Mouse (Mus musculus) cerebellum, adult 8-10 months (tissue): ENCODE measurements around the gene Ttll12.

Experiments used
- DNase-seq: peaks from one replicate; pipeline ENCODE4 v3.0.0; 2022

The Ttll12 gene

DNA sequence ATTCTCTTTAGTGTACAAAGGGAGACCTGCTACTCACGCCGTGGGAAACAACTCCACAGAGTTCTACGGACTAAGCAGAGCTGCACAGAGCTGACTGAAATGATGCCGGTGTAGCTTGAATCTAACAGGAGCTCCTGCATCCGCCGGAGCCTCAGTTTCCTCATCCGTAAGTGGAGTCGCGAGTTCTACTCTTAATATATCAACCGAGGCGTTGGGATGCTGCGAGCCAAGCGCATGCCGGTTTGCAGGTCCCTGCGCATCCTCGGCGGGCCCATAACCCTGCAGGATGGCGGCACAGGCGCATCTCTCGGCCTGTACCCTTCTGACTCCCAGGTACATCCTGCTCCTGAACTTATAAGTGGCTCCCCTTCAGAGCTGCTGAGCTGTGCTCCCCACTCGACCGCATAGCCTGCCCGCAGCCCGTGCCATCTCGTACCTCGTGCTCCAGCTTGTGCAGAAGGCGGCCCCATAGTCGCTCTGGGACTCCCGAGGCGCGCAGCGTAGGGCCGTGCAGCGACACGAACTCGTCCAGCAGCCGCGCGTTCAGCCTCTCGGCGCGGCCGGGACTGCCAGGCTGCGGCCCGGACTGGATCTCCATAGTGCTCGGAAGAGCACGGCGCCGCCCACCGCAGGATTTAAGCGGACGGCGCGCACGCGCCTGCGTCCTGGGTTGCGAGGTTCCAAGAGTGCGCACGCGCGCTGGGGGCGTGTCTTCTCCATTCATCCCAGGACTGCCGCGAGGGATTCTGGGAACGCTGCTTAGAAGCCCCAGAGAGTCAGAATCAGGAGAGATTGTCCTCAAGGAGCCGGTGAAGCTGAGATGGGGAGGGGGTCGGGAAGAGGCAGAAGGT is at the start of gene Ttll12:
Ttll12 (minus strand) TSS at position 645 of the 851 bp plus-strand sequence.
- peak; percentile 94 for DNase-seq

DNA sequence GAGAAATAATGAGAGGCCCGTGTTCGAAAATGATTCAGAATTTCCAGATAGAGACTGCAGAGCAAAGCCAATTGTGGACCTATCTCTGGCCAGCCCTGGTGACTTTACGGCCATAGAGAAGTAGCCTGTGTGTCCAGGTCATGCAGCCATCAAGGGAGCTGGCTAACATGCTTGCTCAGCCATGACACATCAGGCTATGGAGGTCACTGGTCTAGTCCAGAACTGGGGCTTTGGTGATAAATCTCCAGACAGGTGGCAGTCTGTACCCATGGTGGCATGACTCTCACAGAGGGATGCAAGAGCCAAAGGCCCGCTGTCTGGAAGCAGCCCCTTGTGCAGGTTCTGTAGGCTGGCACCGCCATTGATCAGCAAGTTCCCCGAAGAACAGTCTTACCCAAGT is 47.6 kb upstream of the Ttll12 start:
- no peak for DNase-seq

DNA sequence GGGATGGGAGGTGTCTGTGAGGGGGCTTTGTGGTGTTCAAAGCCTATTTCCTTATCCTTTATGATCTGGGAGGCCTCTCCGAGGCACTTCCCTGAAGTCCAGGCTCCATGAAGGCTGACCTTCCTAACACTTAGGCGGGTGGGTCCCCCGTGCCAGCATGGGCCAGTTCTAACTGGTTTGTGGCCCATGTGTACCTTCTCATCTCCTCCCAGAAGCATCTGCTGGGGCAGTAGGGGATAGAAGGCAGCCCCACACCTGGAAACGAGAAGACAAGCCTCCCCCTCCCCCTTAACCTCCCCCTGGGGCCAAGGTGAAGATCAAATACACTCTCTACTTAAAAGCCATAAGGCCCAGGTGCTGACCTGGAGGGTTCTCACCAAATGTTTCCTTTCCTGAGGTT is 45.3 kb upstream of the Ttll12 start:
- no peak for DNase-seq

DNA sequence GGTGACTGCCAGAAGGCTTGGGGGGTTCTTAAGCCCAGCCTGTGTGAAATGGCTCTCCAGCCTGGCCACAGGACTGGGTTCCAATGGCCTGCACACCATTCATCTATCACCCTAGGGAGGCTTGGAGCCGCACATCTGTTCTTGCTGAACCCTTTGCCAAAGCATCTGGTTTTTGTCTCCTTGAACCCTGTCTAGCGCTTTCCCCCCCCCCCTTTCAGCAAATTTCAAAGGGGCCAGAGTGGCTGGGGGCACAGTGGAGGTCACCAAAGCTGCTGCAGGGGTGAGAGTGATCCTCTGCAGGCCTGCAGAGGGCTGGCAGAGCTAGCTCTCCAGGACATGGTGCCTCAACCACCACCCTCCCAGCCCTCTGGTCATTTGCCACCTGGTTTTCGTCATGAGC is 44.2 kb upstream of the Ttll12 start:
- DNase-seq: no peak

DNA sequence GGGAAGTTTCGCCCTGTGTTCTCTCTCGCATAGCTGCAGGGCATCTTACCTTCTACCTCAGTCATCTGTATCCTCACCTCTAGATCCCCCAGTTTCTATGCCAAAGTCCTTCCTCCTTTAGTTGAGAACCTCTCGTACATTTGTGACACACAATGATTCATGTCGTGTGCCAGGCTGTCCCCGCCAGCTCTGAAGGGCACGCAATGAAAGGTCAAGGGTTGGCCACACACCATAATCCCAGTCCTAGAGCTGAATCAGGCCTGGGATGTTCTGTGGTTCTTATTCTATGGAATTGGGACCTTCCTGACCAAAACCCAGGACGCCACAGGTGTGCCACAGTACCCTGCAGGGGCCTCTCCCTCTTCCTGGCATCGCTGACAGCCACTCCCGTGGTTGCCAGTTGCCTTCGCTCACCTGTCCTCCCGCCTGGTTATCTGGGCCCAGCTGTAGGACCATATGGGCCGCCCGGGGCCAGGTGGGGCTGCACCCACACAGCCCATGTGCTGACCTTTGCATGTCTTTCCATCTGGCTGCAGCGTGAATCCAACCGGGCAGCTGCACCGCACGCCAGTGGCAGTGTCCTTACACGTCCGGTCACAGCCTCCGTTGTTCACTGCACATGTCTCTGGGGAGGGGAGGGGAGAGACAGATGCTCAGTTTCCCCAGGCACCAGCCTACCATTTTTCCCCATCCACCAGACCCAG is 43.4 kb upstream of the Ttll12 start:
- no peak for DNase-seq

DNA sequence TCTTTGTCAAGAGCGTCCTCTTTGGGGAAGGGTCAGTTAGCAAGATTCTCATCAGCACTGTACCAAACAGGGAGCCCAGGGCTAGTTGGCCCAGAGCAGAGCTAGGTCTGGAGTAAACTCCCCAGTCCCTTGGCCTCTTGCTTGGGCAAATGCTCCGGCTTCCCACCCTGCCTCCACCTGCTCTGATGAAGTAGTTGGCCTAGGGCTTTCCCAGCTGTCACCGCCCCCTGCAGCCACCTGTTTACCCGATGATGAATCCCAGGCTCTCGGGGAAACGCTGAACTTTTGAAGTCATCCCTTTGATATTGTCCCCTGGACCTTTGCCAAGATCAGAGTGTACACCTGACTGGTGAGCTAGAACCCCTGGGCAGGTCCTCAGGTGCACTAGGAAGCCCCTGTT is 41.8 kb upstream of the Ttll12 start:
- DNase-seq: no peak

DNA sequence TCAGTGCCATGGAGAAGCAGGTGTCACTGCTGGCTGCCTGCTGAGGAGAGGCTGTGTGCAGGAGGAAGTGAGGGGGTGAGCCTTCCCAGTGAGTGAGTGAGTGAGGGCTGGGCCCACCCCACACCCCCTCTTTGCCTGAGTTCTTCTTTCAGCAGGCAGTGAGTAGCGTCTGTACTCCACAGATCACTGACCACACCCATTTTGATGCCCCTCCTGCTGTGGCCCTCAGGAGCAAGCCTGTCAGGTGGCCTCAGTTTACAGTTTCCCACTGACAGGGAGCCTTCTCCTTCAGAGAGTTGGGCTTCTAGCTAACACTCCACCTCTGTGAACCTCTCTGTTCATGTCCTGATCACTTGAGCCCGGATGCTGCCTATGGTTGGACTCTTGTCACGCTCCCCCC is 40.3 kb upstream of the Ttll12 start:
- no peak for DNase-seq

DNA sequence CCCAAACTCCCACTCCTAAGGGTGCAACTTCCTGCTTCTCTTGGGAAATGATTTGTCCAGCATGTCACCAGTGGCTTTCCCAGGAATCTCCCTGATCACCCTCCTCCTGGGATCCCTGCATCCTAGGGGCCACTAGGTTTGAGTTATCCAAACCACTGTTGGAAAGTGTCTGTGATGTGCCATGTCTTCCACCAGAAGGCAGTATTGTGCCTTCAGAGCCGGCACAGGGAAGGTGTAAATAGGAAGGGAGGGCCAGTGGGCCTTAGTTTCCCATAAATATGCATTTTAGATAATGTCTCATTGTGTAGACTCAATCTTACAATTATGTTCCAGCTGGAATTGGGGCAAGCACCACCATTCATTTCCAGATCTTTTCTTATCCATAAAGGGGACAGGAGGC is 39.1 kb upstream of the Ttll12 start:
- no peak for DNase-seq

DNA sequence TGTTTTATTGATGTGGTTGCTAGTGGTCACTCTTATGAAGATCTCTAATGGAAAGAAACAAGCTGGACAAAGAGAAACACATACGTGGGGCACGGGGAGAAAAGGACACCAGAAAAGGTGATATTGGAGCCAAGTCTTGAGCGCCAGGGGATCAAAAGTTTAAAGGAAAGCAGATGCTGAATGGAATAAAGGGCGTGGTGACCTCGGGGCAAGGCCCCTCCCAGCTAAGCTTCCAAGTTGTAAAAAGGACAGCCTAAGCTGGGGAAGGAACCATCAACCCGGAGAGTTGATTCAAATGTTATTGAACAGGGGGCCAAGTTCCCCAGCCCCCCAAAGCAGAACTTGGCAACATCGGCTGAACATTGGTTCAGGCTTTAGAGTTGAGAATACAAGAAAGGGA is 36.1 kb upstream of the Ttll12 start:
- no peak for DNase-seq

DNA sequence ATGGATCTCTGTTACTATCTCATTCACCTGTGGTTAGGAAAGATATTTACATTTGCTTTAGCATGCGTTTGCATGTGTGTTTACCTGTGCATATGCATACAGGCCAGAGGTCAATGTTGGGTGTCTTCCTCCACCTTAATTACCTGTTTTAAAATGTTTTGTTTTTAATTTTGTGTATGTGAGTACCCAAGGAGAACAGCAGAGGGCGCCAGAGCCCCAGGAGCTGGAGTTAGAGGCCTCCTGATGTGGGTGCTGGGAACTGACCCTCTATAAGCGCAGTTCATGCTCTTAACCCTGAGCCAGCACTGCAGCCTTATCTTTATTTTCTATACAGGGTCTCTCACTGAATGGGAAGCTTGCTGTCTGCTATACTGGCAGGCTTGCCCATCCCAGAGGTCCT is 34.8 kb upstream of the Ttll12 start:
- DNase-seq: no peak

DNA sequence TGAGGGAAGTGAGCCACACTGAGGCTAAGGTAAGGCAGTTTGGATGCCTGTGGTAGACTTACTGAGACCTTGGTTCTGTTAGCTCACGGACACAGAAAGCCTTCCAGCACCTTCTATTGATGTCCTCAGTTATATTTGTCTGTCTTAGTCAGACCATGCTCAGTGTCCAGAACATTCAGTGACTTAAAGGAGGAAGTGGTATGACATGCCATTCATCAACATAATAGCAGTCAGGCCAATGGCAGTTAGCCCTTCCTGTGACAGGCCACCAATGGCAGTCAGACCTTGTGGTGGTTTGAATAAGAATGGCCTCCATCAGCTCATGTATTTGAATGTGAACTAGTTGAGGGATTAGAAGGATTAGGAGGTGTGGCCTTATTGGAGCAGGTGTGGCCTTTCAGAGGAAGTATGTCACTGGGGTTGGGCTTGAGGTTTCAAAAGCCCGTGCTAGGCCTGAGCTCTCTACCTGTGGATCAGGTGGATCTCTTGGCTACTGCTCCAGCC is 31.2 kb upstream of the Ttll12 start:
- DNase-seq: no peak

DNA sequence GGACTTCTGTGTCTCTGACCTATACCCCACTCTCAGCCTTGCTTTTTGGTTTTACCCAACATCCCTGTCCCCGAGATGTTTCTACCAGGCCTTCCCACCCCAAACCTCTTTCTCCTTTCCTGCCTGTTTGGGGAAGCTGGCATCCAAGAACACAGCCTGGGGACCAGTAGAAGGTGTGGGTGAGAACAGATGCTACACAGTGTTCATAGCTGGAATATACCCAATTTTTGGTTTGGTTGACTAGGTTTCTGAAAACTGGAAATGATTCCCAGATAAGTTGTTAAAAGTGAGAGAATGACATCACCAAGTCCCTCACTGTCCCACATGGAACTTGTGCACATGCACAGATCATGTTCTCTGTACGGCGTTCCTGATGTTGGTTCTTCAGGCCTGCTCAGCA is 20.3 kb upstream of the Ttll12 start:
- DNase-seq: no peak

DNA sequence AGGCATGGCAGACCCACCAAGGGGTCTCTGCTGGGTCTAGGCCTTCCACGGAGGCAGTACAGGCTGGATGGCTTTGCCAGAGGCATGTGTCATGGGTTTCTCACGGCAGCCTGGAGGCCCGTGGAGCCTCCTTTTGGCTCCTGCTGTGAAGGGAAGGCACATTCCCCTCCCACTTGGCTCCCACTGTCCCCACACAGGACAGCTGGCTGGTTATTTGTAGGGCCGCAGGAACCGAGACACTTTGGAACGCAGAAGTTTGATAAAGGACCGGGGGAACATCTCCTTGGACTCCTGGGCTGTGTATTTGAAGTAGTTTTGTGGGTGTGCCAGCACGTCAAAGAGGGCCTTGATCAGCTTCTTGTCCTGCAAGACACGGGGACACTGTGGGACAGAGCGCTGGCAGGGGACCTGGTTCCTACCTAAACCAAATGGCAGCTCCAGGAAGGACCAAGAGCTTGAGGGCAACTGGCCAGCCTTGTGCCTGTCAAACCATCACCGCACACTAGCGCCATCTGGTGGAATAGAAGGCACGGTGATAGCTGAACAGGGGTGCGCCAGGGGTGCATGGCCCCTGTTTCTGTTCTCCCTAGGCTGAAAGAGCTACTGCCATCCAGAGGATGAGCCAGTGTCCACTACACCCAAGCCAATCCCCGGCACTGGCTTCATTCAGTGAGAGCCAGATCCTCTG is 12.3 kb upstream of the Ttll12 start:
- peak; percentile 67 for DNase-seq

DNA sequence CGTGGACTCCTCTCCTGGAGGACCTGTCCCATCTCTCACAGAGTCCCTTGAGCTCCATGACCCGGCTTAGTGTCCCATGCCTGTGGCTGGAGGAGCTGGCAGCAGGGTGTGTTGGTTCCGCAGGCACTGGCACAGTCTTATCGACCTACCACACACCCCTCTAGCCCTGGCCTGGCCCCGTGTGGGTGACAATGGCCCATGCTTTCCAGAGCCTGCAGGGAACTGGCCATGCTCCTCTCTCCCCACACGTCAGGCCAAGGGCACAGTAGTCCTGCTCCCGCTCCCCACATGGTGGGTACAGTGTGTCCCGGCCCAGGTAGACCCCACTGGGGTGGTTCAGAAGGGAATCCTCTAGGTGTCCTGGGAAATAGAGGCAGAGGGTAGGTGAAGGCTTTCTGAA is 11.7 kb upstream of the Ttll12 start:
- DNase-seq: no peak

DNA sequence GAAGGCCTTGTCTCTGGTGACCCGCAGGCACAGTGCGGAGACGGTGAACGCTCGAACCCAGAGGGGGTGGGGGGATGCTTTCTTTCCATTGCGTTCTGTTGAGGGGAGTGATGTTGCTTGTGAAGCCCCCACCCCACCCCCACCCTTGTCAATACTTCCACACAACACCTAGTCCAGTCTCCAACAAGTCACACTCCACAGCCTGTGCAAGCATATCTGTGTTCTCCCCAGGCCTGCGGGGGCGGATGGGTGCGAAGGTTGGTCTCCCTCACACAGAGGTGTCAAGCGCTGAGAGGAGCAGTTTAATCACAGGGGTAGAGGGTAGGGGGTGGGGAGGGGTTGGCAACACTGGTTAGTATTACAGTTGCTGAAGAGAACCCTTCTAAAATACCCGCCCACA is 11.3 kb upstream of the Ttll12 start:
- no peak for DNase-seq

DNA sequence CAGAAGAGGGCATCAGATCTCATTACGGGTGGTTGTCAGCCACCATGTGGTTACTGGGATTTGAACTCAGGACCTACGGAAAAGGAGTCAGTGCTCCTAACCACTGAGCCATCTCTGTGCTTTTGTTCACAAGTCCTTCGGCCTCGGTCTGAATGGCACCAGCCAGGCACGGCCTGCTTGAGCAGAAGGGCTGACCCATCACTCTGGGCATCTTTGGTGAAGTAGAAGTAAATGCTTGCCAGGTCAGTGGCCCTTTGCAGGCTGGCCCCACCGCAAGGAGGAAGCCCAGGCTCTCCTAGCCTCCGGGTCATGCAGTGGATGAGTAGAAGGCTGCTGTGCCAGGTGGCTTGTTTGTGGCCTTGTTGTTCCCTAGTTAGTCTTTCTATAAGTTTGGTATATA is 8.5 kb upstream of the Ttll12 start:
- no peak for DNase-seq

DNA sequence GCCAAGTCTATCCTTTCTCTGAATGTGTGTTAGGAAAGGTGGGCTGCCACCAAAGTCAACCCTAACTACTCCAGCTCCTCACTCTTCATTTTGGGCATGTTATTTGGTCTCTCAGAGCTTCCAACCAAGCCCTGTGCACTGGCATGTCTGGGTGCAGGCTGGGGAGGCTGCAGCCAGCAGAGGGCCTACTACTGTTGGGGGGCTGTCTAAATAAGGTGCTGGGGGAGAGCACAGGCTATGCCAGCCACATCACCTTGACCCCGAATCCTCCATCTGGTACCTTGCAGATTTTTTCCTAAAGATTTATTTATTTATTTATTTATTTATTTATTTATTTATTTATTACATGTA is 8.1 kb upstream of the Ttll12 start:
- DNase-seq: no peak

DNA sequence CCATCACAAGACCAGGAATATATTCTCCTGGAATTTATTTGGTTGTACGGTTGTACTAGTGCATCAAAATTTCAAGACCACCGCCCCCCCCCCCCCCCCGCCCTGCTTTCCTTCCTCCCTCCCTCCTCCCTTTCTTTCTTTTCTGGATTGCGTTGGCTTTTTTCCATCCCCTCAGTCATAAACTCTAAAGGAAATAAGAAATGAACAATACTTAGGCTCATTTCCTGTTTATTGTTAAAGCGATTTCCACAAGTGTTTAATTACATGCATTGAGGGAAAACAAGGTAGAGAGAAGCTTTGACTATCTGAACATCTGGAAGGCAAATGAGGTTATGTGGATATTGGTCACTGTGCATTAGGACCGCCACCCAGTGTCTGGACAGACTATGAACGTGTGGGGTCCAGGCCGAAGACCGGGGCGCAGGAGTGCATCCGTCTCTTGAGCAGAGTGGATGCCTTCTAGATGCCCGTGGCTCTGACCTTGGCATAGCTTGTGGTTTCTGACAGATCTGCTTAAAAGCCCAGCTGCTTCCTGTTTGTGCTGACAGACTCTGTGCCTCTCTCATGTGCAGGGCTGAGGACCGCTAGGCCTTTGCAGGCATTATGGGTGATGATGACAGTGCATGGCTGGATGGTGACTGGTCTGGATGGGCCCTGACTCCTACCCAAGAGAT is 7.6 kb upstream of the Ttll12 start:
- DNase-seq: no peak

DNA sequence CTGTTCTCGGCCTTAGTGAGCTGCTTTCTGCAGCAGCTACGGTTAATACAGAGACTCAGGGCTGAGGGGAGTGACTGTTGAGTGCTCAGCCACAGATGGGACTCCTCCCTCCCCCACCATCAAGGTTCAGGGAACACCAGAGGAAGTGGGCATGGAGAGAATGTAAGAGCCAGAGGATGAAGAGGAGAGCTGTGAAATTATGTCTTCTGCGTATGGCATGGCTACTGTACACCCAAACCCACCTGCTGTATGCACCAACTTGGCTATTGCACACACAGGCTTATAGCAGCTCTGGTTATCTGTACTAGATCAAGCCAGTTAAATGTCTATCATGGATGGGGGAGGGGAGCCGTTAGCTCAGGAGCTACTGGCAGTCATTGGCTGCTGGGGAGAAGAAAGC is 6.2 kb upstream of the Ttll12 start:
- no peak for DNase-seq

DNA sequence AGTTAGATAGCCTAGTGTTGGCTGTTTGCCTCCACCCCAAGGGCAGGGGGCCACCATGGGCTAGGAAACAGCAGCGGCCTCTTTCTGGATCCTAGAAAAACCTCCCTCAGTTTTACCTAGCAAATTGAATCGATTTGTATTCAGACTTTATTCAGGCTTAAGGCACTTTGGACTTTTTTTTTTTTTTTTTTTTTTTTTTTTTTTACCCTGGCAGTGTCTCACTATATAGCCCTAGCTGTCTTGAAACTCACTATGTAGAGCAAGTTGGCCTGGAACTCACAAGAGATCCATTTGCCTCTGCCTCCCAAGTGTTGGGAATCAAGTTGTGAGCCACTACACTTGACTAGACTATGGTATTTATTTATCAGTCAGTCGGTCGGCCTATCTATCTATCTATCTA is 1.9 kb upstream of the Ttll12 start:
- no peak for DNase-seq

DNA sequence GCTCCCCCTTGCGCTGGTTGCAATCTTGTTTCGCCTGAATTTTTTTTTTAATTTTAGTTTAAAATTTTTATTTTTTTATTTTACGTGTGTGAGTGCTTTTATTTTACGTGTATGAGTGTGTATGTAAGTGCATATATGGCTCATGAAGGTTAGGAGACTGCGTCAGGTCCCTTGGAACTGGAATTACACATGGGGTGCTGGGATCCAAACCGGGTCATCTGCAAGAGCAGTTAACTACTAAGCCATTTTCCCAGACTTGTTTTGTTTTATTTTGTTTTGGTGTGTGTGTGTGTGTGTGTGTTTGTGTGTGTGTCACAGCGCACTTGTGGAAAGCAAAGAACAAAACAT is 381 bp upstream of the Ttll12 start:
- no peak for DNase-seq

DNA sequence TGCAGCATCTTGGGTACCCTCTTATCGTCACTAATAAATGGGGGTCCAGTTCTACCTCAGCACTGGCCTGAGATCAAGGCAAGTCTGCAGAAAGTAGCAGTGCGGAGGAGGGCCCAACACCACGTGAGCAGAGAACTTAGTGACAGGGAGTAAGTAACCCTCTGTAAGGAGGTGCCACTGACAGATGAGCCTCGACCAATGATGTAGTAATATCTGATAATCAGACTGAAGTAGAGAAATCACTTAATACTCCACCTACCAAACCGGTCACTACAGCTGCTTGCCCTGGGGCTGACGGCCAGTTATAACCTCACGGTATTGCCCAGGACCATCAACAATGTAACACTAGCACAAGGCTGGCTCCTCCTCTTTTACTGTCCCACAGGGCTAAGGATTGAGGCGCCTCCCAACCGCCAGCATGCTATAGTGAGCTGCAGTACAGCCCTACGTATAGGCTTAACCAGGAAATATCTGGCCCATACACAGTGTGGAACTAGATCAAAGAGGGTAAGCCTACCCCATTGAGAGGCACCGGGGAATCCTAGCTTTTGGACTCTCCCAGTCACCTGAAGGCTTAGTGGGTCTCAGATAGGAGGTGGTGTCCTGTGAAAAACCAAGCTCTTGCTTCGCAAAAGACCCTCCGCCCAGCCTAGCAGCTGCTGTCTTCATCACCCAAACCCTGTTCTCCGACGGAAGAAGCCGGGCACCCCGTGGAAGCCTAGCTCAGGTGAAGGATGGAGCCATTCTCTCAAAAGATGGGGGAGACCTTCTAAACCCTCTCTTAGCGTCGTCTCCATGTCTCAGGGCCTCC is 1.1 kb downstream of the Ttll12 start:
- DNase-seq: no peak

DNA sequence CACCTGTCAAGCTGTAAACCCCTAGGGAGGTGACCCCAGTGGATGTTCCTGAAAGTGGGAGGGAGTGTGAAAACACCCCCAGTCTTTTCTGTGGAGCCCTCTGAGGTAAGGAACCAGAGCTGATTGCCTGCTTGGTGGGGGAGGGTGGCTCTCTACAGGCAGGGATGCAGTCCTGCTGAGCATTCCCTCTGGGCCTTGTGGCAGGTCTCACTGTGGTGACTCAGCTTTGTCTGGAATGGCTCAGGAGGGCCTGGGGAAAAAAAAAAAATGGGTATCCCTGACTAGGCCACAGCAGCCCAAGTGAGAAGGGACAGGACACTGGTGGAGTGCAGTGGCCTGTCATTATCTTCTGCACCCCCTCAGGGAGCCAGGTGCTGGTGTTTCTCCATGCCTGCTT is 1.8 kb downstream of the Ttll12 start:
- no peak for DNase-seq
